Mouse (Mus musculus) cerebellum, postnatal 14 days (tissue): Measurements from ENCODE around the gene Tmod4.
"Not testable (repeated sequence)": the region's sequence is repeated elsewhere in the genome, so short reads cannot be mapped to it uniquely, and the experiment has no call there.

Experiments
- DNase-seq, 2 experiments: peaks; one replicate each; pipeline ENCODE4 v3.0.0; 2021; ENCODE audit warnings: mixed read lengths in 2 of 2

Tmod4 gene

GRCm38 (mm10) chr3:95124246-95124645, at the start of gene Tmod4:
Tmod4 (plus strand) TSS chr3:95124476.
- peak in 1 of 2 experiments; percentile 51 for DNase-seq

- no peak for DNase-seq
Measured at GRCm38 (mm10) chr3:95088071-95088470, 36.2 kb upstream of the Tmod4 start.

GRCm38 (mm10) chr3:95100854-95101253, 23.4 kb upstream of the Tmod4 start:
- DNase-seq: no peak

- DNase-seq: no peak
Measured at GRCm38 (mm10) chr3:95105121-95105520, 19.2 kb upstream of the Tmod4 start.

GRCm38 (mm10) chr3:95105586-95106337, 18.5 kb upstream of the Tmod4 start:
- DNase-seq: no peak

- DNase-seq: peak; percentile 98 to 99
Measured at GRCm38 (mm10) chr3:95106338-95107117, 17.7 kb upstream of the Tmod4 start, which contains the start of gene Pip5k1a. Pip5k1a (minus strand) TSS chr3:95106930.

GRCm38 (mm10) chr3:95107308-95107707, 17.0 kb upstream of the Tmod4 start:
- DNase-seq: not testable (repeated sequence)

- DNase-seq: no peak
Measured at GRCm38 (mm10) chr3:95107898-95108297, 16.4 kb upstream of the Tmod4 start.

GRCm38 (mm10) chr3:95110911-95111726, 13.2 kb upstream of the Tmod4 start, which contains the start of gene Vps72:
Vps72 (plus strand) TSS chr3:95111022.
- peak; percentile 88 to 90 for DNase-seq

GRCm38 (mm10) chr3:95112760-95113159, 11.5 kb upstream of the Tmod4 start:
- no peak for DNase-seq

- DNase-seq: no peak
Measured at GRCm38 (mm10) chr3:95117751-95118150, 6.5 kb upstream of the Tmod4 start.

GRCm38 (mm10) chr3:95121580-95121979, 2.7 kb upstream of the Tmod4 start:
- DNase-seq: no peak

GRCm38 (mm10) chr3:95124972-95125371, 696 bp downstream of the Tmod4 start:
- DNase-seq: peak in 1 of 2 experiments; percentile 56

GRCm38 (mm10) chr3:95129226-95129651, 5.0 kb downstream of the Tmod4 start:
- peak; percentile 74 to 82 for DNase-seq

- no peak for DNase-seq
Measured at GRCm38 (mm10) chr3:95130081-95130480, 5.8 kb downstream of the Tmod4 start.

GRCm38 (mm10) chr3:95132389-95132788, 8.1 kb downstream of the Tmod4 start:
- DNase-seq: not testable (repeated sequence)

GRCm38 (mm10) chr3:95133176-95133575, 8.9 kb downstream of the Tmod4 start:
- no peak for DNase-seq

- peak; percentile 87 to 92 for DNase-seq
Measured at GRCm38 (mm10) chr3:95133680-95134101, 9.4 kb downstream of the Tmod4 start, which contains the start of the genes Scnm1 and Lysmd1. Scnm1 (minus strand) TSS chr3:95134011. Lysmd1 (plus strand) TSS chr3:95134088.

- not testable (repeated sequence) for DNase-seq
Measured at GRCm38 (mm10) chr3:95134133-95134532, 9.9 kb downstream of the Tmod4 start.

GRCm38 (mm10) chr3:95135023-95135422, 10.7 kb downstream of the Tmod4 start:
- peak; percentile 56 to 65 for DNase-seq

GRCm38 (mm10) chr3:95135433-95136052, 11.3 kb downstream of the Tmod4 start:
- no peak for DNase-seq

- no peak for DNase-seq
Measured at GRCm38 (mm10) chr3:95136336-95136735, 12.1 kb downstream of the Tmod4 start.
